Mouse (Mus musculus) lung, embryonic 16.5 days (tissue): ENCODE results near the gene Bco2. TPM values are rescaled to one million over a fixed set of nuclear protein-coding genes. Genes with fewer than 3 reads are reported as not detected.

ENCODE experiments used
- ATAC-seq: fragments of 200-750 bp; cut with Nextera tagmentation; 2 replicates; pipeline ENCODE4 v1.8.0; 2017; ENCODE audit warnings: low read depth, mild to moderate bottlenecking, moderate library complexity
- H3K27ac ChIP-seq: fragments of 300-500 bp; sonication (generic); 2 replicates; pipeline ENCODE4 v1.5.1; 2014; ENCODE audit warnings: mild to moderate bottlenecking, control low read depth, low read length
- H3K27me3 ChIP-seq: fragments of 300-500 bp; sonication (generic); 2 replicates; pipeline ENCODE4 v1.6.1; 2014; ENCODE audit warnings: low read depth, low read length, mixed read lengths; ENCODE audit not compliant: control insufficient read depth, insufficient read depth
- H3K36me3 ChIP-seq: fragments of 300-500 bp; sonication (generic); 2 replicates; pipeline ENCODE4 v1.6.1; 2014; ENCODE audit warnings: low read length; ENCODE audit not compliant: control insufficient read depth, insufficient read depth
- H3K4me1 ChIP-seq: fragments of 300-500 bp; sonication (generic); replicated peaks from 2 replicates; pipeline ENCODE4 v1.6.1; 2014; ENCODE audit warnings: low read length, mixed read lengths; ENCODE audit not compliant: control insufficient read depth, insufficient read depth
- H3K4me2 ChIP-seq: fragments of 300-500 bp; sonication (generic); 2 replicates; pipeline ENCODE4 v1.6.1; 2014; ENCODE audit warnings: low read depth, low read length, control low read depth
- H3K4me3 ChIP-seq: fragments of 300-500 bp; sonication (generic); 2 replicates; pipeline ENCODE4 v1.5.1; 2014; ENCODE audit warnings: mild to moderate bottlenecking, low read length, control low read depth
- H3K9ac ChIP-seq: fragments of 300-500 bp; sonication (generic); 2 replicates; pipeline ENCODE4 v1.6.1; 2014; ENCODE audit warnings: low read length, control low read depth
- H3K9me3 ChIP-seq: fragments of 300-500 bp; sonication (generic); 2 replicates; pipeline ENCODE4 v1.6.1; 2016; ENCODE audit warnings: low read length; ENCODE audit not compliant: control insufficient read depth
- WGBS: fragments of 180-500 bp; shearing (Covaris S2); extraction: QIAGEN DNeasy Blood & Tissue Kit; methylation state at CpG from one replicate; pipeline ENCODE4 v1.1.7; 2014; 5-methylcytosine and 5-hydroxymethylcytosine counted together
- polyA plus RNA-seq: library from polyadenylated mRNA; unstranded; fragments of >200 nt; fragmentation: Nextera tagmentation; extraction: Ambion mirVana; gene quantifications from 2 replicates; pipeline ENCODE4 v1.2.1, GENCODE M21; 2015

Bco2 gene
- polyA plus RNA-seq, 1 experiment from 2014 or later: 0.09 TPM

DNA sequence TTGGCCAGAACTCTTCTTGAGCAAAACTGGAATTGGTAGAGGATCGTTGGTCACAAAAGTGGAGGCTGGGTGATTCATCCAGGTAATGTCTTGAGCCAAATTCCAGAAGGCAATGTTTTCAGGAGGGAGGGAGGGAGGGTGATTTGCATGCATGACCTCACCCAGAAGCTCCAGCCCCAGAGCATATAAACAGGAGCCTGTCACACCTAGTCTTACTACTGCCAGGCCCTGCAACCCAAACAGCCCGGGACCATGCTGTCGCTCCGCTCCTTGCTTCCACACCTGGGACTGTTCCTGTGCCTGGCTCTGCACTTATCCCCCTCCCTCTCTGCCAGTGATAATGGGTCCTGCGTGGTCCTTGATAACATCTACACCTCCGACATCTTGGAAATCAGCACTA is 60.7 kb downstream of the Bco2 start, which contains the start of gene Plet1:
Gene Plet1, plus strand, starts transcription at position 215 of the 400 bp plus-strand sequence.
- H3K36me3 ChIP-seq: no peaks in the 10 kb centered on the region
- H3K4me2 ChIP-seq: no peak within 1 kb of the TSS
- peak within 1 kb of the TSS; percentile 42; the same call in 1 of the 2 replicates for H3K27ac ChIP-seq
- no peak within 1 kb of the TSS for H3K4me3 ChIP-seq
- peaks cover 11% of the 10 kb centered on the region for H3K4me1 ChIP-seq
- no peak for ATAC-seq
- H3K9me3 ChIP-seq: no peaks in the 10 kb centered on the region
- 80% methylated on average over 6 of the region's 6 CpGs for WGBS
- H3K27me3 ChIP-seq: no peaks in the 10 kb centered on the region
- no peak within 1 kb of the TSS for H3K9ac ChIP-seq

DNA sequence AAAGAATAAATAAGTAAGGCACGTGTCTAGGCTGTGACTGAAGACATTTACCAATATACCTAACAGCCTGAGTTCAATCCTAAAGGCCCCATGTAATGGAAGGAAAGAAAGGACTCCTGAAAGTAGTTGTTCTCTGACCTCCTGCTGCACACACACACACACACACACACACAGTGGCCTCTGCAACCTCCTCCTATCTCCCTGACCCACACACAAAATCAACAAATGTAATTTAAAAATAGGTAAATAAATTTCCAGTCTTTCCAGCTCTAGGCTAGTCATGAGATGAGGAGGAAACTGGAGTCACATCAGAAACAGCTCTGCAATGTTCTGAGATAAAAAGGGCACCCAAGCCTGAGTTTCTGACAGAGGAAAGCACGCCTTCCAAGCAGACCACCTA is 61.2 kb downstream of the Bco2 start:
- no peak overlapping the region for H3K27ac ChIP-seq
- H3K9ac ChIP-seq: no peak overlapping the region
- H3K27me3 ChIP-seq: no peaks in the 10 kb centered on the region
- 65% methylated on average over 2 of the region's 2 CpGs for WGBS
- H3K4me3 ChIP-seq: no peak overlapping the region
- H3K9me3 ChIP-seq: no peaks in the 10 kb centered on the region
- peaks cover 11% of the 10 kb centered on the region for H3K4me1 ChIP-seq
- no peak overlapping the region for H3K4me2 ChIP-seq
- H3K36me3 ChIP-seq: no peaks in the 10 kb centered on the region
- ATAC-seq: no peak

DNA sequence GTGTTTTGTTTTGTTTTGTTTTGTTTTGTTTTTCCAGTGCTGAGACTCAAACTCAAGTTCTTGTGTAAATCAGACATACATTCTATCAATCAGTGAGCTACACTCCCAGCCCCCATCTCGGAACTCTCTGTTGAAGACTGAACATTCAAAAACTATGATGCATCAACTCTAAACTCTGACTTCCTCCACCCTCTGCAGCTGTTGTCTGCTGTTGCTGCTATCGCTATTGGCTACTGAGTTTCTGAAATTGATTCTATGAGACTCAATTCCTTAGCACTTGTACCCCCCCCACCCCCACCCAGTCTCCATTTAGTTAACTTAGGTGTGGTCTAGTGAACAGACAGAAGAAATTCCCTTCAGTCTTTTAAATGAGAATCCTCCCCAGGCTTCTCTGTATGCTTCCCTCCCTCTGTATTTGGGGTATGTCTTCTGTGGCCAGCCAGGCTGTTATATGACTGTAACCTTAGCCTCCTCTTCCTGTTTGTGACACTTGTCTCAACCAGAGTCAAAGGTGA is 63.4 kb downstream of the Bco2 start:
- peaks cover 11% of the 10 kb centered on the region for H3K4me1 ChIP-seq
- no peak overlapping the region for H3K9ac ChIP-seq
- H3K4me2 ChIP-seq: no peak overlapping the region
- no peak overlapping the region for H3K27ac ChIP-seq
- WGBS: 54% methylated on average over 2 of the region's 2 CpGs
- no peak for ATAC-seq
- no peaks in the 10 kb centered on the region for H3K36me3 ChIP-seq
- H3K4me3 ChIP-seq: no peak overlapping the region
- H3K9me3 ChIP-seq: no peaks in the 10 kb centered on the region
- no peaks in the 10 kb centered on the region for H3K27me3 ChIP-seq

- ATAC-seq: no peak
- Histone ChIP-seq H3K9ac (no peak overlapping the region), H3K27ac (no peak overlapping the region), H3K9me3 (no peaks in the 10 kb centered on the region), H3K27me3 (no peaks in the 10 kb centered on the region), H3K4me3 (no peak overlapping the region), H3K36me3 (no peaks in the 10 kb centered on the region), H3K4me2 (no peak overlapping the region), H3K4me1 (peaks cover 5% of the 10 kb centered on the region)
These were observed 64.1 kb downstream of the Bco2 start for GRCm38 (mm10) chr9:50490836-50491235.

DNA sequence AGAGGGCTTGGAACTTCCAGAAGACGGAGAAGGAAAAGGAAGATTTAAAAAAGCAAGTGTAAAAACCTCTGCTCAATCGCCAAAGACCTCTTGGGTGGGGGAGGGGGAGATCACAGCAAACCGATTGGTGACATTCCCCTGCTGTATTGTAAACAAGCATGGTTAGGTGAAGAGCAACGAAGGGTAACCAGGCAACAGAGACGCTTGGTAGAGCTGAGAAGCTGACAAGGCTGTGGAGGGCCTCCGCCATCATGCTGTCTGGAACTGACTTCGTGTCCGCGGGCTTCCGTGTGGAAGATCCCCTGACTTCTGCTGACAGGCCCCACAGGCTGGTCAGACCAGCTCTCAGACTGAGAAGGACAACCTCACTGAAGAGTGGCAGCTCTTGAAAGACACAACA is 69.5 kb downstream of the Bco2 start:
- peak overlapping the region; percentile 39 for H3K9ac ChIP-seq
- peaks cover 7% of the 10 kb centered on the region; the same call in 1 of the 2 replicates for H3K4me1 ChIP-seq
- no peak overlapping the region for H3K27ac ChIP-seq
- no peaks in the 10 kb centered on the region for H3K36me3 ChIP-seq
- peak; percentile 61; the same call in 1 of the 2 replicates for ATAC-seq
- H3K9me3 ChIP-seq: no peaks in the 10 kb centered on the region
- peak overlapping the region; percentile 19; the same call in 1 of the 2 replicates for H3K4me3 ChIP-seq
- peak overlapping the region; percentile 50 for H3K4me2 ChIP-seq
- no peaks in the 10 kb centered on the region; the same call in 1 of the 2 replicates for H3K27me3 ChIP-seq
- WGBS: 4% methylated on average over 10 of the region's 10 CpGs

Other genes starting within 250 kb of the Bco2 start
- gene Rpl10-ps3, start 210.2 kb downstream of the Bco2 start, polyA plus RNA-seq: 237 and 457 TPM in 2 replicates
- gene Plet1, start 60.7 kb downstream of the Bco2 start, polyA plus RNA-seq: 4.1 and 8.3 TPM in 2 replicates
- 74.6 and 74.7 TPM in 2 replicates for gene Pts, start 26.5 kb downstream of the Bco2 start, polyA plus RNA-seq
- gene Il18, start 354 bp downstream of the Bco2 start, polyA plus RNA-seq: 5.0 and 6.5 TPM in 2 replicates
- not detected in 2 replicates for gene Tex12, start 6.1 kb upstream of the Bco2 start, polyA plus RNA-seq
- gene Sdhd, start 48.6 kb upstream of the Bco2 start, polyA plus RNA-seq: 298 and 304 TPM in 2 replicates
- gene Timm8b, start 48.7 kb upstream of the Bco2 start, polyA plus RNA-seq: 193 and 194 TPM in 2 replicates
- gene Pih1d2, start 62.1 kb upstream of the Bco2 start, polyA plus RNA-seq: 8.7 and 9.6 TPM in 2 replicates
- 21.0 and 22.0 TPM in 2 replicates for gene Nkapd1, start 62.3 kb upstream of the Bco2 start, polyA plus RNA-seq
- 40.5 and 43.6 TPM in 2 replicates for gene Dlat, start 104.6 kb upstream of the Bco2 start, polyA plus RNA-seq
- 6.9 and 8.1 TPM in 2 replicates for gene Dixdc1, start 184.3 kb upstream of the Bco2 start, polyA plus RNA-seq
- gene 2310030G06Rik, start 191.4 kb upstream of the Bco2 start, polyA plus RNA-seq: 14.9 and 18.5 TPM in 2 replicates
- 173 and 174 TPM in 2 replicates for gene Cryab, start 196.1 kb upstream of the Bco2 start, polyA plus RNA-seq
- 21.1 and 26.2 TPM in 2 replicates for gene Hspb2, start 197.2 kb upstream of the Bco2 start, polyA plus RNA-seq
- 13.8 and 15.0 TPM in 2 replicates for gene Fdxacb1, start 213.1 kb upstream of the Bco2 start, polyA plus RNA-seq
- 35.0 and 39.0 TPM in 2 replicates for gene Alg9, start 219.8 kb upstream of the Bco2 start, polyA plus RNA-seq
- gene 1110032A03Rik, start 220.3 kb upstream of the Bco2 start, polyA plus RNA-seq: 46.3 and 51.8 TPM in 2 replicates